Mouse (Mus musculus) right cerebral cortex, postnatal 4 days (tissue): ENCODE data around the gene Gm26897.

Experiments
- DNase-seq: peaks from one replicate; pipeline ENCODE4 v3.0.0-alpha.2; 2022

Gm26897 gene

DNA sequence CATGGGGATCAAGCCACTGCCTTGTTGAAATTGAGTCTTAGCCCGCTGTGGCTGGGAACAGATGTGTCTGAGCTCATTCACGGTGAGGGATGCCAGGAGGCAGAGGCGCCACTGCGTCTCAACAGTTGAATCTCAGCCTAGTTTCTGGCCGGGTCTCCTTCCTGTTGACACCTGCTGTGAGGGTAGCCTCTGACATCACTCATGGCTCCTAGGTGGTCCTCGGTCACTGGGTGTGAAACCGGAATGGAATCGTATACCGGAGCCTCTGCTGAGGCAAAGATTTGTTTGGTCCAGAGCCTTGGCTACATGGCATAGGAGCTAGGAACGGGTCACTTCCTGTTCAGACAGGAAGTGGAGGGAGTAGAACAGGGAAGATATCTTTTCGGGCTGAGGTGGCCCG lies at the start of gene Gm26897:
TSS of gene Gm26897 (plus strand) at position 74 of the 400 bp plus-strand sequence.
- no peak for DNase-seq

DNA sequence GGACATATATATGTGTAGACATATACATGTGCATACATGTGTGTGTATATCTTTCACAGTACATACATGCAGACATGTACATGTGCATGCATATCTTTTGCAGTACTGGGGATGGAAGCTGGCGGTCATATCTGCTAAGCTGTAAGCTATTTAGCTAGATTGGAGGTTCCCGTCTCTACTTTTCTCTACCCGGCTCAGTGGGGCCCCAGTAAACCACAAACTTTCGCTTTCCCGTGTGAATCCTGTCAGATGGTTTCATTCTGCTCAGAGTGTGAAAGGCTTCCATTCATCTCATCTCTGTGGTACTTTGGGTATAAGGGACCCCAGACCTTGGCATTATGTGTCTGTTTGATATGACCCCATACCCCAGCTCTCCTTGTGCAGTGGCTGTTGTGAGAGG lies 46.4 kb upstream of the Gm26897 start:
- DNase-seq = no peak

DNA sequence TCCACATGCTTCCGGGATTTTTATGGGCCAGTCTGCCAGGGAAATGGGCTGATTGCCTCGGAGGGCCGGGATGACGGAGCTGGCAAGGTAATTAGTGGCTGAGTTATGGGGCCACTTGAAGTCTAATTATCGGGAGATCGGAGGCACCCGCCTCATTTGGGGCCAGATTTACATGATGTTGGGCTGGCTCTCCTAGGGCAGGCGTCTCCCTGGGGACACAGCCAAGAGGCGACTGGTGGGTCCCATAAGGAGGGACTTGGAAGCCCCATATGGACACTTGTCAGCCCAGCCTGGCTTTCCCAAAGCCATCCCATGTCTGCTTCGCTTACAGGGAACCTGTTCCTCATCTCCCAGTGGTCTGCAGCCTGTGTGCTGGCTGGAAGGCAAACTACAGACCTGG lies 45.1 kb upstream of the Gm26897 start:
- no peak for DNase-seq

DNA sequence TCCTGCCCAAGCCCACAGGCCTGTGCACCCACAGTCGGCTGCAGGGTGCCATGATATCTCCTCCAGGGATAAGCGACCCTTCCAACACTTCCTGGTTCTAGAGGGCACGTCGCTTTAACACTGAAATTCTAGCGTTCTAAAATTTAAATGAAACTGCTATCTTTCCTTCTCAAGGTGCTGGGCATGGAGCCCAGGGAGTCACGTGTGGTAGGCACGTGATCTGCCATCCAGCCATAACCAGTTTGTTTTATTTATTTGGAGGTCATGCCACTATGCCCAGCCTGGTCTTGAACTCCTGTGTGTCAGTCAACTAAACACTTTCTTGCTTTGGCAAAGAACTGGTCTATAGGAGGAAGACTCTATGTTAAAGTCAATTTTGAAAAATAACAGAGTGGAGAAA lies 35.7 kb upstream of the Gm26897 start:
- no peak for DNase-seq

DNA sequence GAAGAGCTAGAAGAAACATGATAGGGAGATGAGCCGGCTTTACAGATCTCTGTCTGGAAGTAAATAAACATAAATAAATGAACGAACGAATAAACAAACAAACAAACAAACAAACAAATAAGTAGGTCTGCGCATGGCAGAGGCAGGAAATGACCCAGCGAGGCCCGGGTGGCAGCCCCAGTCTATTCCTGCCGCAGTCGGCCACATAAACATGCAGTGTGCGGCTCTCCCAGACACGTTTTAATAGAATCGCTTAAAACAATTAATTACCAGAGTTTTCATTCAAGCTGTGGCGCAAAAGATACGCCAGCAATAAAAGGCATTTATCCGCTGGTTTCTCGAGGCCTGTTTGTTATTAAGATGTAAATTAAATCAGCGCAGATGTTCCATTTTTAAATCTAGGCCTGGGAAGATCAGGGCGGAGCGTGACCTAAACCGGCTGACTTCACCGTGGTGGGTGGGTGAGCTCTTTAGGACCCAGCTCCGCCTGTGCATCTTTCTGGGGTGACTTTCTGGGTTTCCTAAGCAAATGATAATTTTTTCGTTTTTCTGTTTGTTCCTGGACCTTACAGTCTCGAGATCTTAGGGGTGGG lies 33.9 kb upstream of the Gm26897 start:
- DNase-seq = no peak

DNA sequence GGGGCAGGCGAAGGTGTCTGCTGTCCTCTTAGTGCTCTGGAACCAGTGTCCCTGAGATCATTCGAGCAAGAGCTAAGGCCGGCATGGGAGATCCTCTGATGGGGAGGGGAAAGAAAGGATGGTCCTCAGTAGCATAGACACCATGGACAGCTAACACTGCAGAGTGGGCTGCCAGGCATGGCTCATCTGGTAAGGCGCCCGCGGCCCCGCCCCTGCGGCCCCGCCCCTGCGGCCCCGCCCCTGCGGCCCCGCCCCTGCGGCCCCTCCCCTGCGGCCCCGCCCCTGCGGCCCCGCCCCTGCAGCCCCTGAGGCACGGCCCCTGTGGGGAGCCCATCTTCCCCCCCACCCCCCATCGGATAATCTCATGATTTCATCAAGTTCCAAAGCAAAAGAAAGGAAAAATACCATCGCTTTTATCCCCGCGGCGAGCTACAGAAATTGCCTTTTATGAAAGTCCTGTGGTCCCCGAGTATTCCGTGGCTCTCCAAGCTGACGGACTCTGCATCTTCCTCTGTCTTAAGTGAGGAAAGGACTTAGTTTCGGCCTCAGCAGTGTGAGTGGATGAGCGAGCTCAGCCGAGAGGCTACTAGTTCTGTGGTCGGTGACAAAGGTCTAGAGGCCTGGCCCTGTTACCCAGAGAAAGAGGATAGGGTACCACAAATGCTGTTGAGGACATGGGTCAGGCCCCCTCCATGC lies 31.9 kb upstream of the Gm26897 start:
- no peak for DNase-seq

DNA sequence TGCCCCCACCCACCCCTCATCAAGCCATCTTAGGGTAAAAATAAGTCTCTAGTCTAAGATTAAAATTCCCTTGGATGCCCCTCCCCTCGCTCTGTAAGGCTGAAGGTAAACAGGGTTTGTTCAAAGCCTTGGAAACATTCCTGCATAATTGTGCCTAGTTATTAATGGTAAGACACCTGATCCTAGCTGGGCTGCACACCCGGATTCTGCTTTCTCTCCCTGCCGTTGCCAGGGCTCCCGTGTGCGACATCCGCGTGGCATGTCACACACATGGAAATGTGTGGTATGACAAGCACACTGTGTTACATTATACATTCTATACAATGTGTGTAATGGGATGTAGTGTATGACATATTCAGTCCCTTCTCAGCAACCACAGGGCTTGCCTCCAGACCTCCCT lies 30.1 kb upstream of the Gm26897 start:
- no peak for DNase-seq

DNA sequence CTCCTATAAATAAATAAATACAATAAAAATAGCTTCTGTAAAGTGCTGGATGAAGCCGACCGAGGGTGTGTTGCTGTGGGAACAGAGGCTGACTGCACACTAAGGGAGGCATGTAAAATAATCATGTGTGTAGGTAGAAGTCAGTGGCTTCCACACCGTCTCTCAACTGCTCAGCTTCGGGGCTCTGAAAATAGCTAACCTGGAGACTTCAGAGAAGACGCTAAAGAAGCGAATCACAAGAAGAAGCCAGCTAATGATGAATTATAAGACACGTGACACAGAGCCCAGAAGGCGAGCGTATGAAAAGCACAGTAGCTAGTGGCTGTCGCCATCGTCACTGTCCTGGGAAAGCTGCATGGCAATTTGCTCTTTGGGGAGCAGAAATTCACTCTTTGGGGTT lies 29.4 kb upstream of the Gm26897 start:
- DNase-seq = no peak

DNA sequence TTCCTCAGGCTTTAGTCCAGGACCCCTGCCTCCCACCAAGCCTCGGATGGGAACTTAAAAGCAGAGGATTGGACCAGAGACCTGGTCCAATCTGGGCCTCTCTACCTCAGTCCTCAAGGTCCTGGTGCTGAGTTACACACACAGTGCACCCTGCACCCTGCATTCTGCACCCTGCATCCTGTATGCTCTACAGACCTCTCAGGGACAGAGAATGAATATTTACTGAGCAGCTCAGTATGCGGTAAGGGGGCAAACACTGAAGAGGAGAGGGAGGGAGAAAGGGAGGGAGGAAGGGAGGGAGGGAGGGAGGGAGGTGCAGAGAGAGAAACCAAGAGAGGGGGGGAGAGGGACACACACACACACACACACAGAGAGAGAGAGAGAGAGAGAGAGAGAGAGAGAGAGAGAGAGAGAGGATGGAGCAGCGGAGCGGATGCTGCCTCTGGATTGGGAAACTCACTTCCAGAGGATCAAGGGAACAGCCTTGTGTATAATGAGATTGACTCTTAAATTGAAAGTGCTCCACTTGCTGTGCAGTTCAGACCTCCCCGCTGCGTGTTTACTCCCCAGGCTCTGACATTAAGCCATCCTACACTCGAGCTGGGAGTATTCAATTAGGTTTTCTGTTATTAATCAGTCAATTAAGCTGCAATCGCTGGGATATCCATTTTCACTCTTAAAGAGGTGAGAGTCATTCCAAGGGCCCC lies 24.4 kb upstream of the Gm26897 start:
- no peak for DNase-seq

DNA sequence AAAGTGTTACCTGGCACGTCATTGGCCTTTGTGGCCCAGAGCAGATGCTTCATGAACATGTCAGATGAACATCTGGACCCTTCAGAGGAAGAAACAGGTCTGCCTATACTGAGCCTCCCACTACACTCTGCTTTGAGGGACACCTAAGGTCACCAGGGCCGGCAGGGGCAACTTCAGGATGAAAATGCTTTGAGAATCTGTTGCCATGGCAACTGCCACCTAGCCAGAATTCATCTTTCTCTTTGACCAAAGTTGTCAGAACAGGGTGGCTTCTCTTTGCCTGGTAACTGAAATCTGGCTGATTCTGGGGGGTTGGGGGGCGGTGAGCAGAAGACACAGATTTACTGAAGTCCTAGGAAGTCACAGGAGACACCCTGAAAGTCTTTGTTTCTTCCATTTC lies 14.7 kb upstream of the Gm26897 start:
- DNase-seq = no peak

DNA sequence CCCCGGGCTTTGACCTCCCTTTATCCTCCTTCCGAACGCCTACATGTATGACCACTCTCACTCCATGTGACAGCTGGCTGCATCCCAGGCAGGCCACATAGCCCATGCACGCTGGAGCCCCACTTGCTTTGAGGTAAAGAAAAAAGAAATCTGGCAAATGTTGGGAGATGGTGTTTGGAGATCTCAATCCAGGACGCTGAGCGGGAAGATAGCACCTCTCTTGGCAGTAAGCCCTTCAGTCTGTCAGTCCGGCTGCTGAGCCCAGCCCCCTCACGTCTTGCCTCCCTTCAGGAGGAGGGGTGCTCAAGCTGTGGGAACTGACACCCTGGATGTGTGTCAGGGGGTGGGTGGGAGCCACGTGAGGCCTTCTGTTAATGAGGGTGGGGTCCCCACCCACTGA lies 13.0 kb upstream of the Gm26897 start:
- no peak for DNase-seq

DNA sequence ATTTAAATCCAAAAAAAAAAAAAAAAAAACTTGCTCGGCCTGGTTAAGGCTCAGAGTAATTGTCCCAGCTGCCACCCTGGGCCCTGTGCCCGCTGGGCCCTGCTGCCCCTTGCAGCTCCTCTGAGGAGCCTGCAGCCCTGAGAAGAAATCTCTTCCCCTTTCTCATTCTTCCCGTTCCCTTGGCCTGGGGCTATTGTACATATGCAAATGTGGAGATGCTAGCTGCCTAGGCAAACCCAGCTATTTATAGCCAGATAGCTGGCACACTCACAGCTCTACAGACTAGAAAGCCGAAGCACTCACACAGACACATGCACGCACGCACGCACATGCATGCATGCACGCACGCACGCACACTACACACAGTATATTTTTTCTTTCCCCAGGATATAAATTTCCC lies 9.0 kb upstream of the Gm26897 start:
- DNase-seq = peak; percentile 61

DNA sequence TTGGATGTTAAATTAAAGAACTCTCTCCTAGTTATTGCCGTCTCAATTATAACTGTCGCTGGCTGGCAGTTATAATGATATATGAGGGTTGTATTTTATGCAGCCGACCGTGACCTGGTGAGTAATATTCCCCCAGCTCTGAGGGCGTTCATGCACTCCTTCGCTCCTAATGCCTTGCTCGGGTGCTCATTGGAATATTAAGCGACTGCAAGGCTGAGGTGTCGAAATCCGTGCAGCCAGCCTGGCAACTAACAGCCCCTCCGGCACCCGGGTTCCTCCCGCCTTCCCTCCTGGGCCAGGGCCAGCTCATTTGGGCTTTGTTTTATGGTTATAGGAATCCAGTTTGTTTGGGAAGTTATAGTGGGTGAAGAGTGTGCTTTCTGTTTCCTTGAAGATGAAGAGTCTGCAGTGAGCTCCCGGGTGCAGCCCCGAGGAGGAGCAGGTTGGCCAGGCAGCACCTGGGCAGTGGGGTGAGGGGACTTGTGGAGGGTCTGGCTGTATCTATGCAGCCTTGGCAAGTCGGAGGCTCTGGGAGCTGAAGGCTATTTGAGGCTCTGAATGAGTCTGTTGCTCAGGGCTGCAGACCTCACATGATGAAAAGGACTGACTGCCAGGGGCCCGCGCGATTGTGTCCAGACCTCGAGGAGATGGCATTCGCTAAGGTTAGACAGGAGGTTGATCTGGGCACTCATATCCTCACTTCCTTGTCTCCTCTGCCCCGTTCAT lies 8.4 kb upstream of the Gm26897 start:
- peak; percentile 71 for DNase-seq

DNA sequence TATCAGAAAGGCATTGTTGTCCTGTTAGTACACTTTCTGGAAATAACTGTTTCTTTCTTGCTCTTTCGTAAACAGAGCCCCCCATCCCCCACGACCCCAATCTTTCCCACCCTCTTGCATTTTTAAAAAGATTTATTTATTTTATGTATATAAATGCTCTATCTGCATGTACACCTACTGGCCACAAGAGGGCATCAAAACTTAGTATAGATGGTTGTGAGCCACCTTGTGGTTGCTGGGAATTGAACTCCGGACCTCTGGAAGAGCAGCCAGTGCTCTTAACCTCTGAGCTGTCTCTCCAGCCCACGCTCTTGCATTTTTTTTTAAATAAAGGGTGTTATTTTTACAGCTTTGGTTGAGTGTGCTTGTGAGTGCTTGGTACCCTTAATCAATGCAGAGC lies 5.3 kb upstream of the Gm26897 start:
- no peak for DNase-seq

DNA sequence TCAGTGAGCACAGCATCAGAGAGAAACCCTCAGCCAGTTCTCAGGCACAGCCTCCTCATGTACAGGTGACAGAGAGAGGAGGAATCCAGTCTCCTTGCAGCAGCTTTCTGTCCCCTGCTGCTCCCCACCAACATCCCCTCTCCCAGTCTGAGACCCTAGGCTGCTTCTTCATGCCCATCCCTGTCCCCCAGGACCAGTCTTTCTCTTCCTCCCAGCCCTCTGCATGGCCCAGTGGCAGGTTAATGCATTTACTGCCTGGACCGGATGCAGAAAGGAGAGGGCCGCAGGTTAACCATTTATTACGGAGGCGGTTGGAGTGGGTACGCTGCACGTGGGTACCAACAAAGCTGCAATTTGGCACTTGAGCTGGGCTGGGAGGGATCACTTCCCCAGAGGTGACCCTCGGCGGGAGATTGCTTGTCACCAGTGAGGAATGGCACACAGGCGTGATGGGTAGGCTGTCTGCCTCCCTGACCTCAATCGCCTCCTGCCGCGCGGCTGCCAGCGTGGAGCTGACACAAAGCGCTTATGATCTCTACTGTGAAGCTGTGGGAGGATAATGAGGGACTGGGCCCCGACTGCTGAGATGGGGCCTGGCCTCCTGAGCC lies 3.1 kb upstream of the Gm26897 start:
- DNase-seq = no peak

DNA sequence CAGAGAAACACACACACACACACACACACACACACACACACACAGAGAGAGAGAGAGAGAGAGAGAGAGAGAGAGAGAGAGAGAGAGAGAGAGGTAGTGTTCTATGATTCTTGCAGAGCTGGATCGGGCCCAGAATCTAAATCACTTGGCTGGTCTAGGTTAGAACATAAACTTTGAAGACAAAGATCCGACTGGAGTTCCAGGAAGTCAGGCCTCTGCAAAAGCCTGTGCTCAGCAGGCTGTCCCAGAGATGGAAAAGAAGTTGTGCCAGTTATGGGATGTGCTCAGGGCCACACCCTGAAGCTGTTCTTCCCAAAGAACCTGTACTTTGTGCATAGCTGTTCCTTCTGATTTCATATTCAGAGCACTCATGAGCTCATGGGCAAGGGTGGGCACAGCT lies 1.5 kb upstream of the Gm26897 start:
- DNase-seq = no peak

DNA sequence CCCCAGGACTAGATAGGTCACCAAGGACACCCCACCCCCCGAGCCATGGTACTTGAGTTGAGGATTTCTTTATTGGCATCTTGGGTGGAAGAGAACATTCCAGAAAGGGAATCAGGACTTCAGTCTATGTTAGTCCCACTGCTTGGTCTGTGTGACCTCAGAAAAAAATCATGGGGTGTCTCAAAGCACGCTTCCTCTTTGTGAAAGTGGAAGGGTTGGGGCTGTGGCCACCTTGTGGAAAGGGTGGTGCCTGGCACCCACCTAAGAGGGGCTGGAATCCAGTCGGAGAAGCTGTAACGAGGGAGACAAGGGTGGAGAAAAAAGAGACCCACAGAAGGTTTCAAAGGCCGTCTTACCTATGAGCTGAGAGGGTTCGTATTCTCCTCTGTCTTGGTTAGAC lies 5.8 kb downstream of the Gm26897 start:
- DNase-seq = no peak

DNA sequence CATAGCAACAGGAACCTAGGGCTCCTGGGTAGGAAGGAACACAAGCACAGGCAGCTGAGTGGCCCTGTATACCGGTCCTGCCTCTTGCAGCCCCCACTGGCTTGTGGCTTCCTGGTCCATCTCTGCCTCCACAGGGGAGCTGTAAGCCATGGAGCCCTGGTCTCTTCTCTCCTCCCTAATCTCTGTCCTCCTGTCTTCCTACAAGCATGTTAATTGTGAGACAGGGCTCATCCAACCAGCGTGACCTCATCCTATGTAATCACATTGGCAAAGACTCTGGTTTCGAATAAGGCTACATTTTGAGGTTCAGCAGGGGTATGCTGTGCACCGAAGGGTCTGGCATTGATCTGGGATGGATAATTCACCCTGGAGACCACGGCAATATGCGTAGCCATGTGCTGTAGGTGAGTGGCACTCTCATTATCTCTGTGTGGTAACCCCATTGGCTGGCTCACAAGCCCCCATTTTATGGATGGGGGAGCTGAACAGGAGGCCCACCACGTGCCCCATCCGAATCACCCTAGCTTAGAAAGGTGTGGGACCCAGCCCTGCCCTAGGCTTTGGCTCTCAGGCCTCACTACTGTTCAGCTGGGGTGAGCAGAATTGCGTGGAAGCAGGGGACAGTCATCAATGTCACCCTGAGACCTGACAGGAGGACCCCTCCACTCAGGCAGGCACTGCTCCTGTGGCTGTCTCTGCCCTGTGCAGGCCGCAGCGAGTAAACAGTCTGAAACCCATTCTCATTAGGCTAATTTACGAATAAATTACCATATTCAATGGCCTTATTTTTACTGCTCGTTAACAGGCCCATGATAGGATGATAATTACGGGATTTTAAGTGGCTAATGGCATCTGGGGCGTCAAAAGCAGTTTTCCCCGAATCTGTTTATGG lies 6.9 kb downstream of the Gm26897 start:
- DNase-seq = no peak

DNA sequence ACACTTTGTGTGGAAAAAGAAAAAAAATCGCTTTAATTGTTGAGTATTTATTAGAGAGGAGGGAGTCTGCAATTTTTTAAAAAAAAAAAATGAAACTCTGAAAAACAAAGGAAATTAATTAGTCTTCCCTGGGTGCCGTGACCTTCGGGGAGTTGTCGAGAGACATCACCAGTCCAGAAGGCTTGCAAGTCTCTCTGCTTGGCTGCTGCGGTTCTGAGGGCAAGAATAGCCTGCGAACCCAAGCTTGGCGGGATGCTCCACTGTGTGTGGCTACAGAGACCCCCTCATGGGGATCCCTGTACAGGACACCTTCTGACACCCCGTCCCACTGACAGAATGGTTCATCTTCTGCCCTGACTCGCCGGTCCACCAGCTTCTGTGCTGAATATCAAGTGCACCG lies 7.6 kb downstream of the Gm26897 start:
- DNase-seq = no peak

DNA sequence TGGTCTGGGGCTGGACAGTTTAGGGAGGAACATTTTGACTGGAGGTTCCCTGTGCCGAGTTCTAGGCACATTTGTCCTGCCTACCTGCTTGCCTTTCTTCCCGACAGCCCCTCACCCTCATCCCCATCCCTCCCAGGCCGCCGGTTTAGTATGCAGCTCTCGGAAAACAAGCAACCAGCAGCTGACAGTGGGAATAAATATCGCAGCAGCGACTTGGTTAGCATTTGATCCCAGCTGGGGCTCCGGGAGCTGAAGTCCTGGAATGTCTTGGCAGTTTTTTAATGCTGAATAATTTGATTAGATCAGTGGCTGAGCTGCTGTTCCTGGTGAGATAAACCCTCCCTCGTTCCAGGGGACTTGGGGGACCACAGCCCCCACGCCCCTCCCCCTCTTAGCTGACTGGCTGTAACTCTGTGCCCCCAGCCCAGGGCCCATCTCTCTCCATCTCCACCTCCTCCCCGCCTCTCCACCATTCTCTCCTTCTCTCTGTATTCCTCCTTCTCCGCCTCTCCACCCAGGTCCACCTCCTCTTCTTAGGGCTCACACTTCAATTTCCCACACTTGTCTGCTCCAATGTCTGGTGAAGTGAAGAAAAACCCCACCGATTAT lies 8.7 kb downstream of the Gm26897 start:
- no peak for DNase-seq

DNA sequence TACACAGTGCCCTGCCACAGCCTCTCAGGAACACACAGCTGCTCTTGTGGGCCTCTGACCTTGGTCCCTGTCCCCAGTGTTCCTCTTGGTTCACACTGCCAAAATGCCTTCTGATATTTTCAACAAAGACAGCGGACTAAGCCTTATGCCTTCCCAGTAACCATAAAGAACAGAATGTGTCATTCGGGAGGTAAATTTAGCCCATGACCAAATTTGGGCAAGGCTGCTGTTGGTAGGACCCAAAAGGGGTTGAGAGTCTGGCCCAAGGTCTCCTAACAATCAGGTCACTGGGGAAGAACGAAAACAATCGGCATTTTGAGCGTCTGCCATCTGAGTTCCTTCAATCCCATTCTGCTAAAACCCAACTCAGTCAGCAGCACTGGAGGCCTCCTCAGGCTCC lies 15.9 kb downstream of the Gm26897 start:
- DNase-seq = no peak

DNA sequence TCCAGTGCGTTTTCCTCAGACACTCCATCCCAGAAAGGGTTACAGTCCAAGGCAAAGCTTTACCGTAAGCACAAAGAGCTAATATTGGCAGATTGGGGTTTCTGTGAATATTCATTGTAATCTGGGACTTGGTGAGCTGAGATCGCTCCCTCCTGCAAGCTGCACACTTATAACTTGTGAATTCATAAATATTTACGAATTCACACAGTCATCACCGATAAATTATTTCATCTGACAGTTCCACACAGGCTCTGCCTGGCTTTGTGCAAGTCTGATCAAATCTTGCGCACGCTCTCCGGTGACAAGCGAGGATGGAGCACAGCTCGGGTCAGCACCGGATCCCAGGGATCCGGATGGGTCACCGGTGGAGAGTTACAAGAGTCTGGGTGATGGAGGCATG lies 16.4 kb downstream of the Gm26897 start:
- no peak for DNase-seq
